Mouse (Mus musculus) layer of hippocampus, adult 11-12 months (tissue): ENCODE results near the gene Tcf15.

ENCODE experiments used
- DNase-seq: peaks from one replicate; pipeline ENCODE4 v3.0.0; 2022; ENCODE audit warnings: low spot score

The Tcf15 gene

GRCm38 (mm10) chr2:152143279-152144157 is at the start of gene Tcf15:
TSS of gene Tcf15 (plus strand) at chr2:152143561.
- DNase-seq: no peak

DNA sequence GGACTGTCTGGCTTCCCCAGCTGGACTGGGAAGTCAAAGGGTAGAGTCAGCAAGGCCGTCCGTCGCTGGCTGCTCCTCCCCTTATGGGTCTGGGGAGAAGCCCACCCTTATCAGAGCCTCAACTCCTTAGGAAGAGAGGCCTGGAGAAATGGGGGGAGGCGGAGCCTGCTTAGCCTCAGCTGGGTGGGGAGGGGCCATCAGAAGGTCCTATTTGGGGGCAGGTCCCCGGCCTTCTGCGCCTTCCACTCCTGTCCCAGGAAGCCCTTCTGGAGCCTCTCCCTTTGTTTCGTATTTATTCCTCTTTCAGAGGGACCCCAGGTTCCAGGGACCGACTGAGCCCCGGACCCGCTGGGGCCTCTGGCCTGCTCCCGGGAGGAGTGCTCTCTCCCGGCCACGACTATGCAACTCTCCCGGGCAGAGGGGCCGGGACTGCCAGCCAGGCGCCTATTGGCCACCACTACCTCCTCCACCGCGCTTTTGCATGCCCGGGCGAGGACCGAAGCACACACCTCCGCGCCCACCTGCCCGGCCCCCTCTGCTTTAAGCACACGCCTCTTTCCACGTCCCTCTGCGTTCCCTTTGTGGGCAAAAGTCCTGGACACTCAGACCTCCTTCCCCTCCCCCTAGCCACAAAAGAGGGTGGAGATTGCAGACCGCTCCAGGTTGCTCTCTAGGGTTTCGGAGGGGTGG is 48.4 kb upstream of the Tcf15 start:
- no peak for DNase-seq

GRCm38 (mm10) chr2:152096922-152097321 is 46.4 kb upstream of the Tcf15 start:
- no peak for DNase-seq

DNA sequence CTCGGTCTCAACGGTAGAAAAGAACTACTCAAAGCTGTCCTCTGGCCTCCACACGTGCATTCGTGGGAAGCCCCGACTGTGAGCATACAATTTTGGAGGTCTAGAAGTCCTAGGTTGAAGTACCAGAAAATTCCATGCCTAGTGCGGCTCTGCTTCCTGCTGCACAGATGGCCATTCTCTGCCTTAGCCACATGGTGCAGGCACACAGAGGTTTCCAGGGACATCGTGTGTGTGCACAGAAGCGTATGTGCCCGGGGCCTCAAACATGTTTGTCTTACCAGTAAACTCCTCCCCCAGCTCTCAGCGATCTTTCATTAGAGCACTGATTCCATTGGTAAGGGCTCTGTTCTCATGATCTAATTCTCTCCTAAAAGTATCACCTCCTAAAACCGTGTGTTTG is 45.4 kb upstream of the Tcf15 start:
- no peak for DNase-seq

DNA sequence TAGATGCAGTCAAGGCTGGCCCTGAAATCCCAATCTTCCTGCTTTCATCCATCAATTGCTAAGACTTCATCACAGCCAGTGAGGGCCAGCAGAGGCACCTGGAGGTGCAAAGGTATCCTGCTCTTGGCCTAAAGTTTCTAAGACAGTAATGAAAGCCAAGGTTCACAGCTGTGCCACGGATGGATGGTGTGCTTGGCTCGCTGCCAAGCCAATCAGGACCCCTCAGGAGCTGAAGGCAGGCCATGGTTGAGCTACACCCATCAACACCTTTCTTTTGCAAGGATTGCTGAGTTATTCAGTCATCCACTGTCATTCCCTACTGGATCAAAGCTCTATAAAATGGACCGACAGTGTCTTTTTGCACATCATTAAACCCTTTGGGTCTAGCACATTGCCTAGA is 43.8 kb upstream of the Tcf15 start:
- DNase-seq: no peak

- no peak for DNase-seq
These were observed 41.6 kb upstream of the Tcf15 start for GRCm38 (mm10) chr2:152101761-152102160.

GRCm38 (mm10) chr2:152102369-152102768 is 41.0 kb upstream of the Tcf15 start:
- no peak for DNase-seq

- DNase-seq: no peak
These were observed 38.5 kb upstream of the Tcf15 start for GRCm38 (mm10) chr2:152104711-152105317.

GRCm38 (mm10) chr2:152105318-152106224 is 37.8 kb upstream of the Tcf15 start, which contains the start of gene Srxn1:
TSS of gene Srxn1 (plus strand) at chr2:152105516.
- DNase-seq: peak; percentile 86

GRCm38 (mm10) chr2:152106225-152106595 is 37.2 kb upstream of the Tcf15 start:
- no peak for DNase-seq

- DNase-seq: no peak
These were observed 36.8 kb upstream of the Tcf15 start for GRCm38 (mm10) chr2:152106597-152106996.

DNA sequence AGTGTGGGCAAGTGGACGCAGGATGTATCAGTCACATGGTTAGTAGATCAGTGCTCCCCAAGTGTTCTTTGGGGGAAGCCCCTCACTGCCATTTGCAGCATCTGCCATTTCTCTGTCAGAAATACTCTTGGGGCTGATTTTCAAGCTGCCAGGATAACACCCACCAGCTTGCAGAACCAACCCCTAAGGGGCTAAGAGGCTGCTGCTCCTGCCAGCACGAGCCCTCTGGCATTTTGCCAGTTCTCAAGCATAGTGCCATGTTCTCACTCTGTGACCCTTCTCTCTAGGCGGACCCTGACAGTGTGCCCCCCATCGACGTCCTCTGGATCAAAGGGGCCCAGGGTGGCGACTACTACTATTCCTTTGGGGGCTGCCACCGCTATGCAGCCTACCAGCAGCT is 34.7 kb upstream of the Tcf15 start:
- DNase-seq: no peak

DNA sequence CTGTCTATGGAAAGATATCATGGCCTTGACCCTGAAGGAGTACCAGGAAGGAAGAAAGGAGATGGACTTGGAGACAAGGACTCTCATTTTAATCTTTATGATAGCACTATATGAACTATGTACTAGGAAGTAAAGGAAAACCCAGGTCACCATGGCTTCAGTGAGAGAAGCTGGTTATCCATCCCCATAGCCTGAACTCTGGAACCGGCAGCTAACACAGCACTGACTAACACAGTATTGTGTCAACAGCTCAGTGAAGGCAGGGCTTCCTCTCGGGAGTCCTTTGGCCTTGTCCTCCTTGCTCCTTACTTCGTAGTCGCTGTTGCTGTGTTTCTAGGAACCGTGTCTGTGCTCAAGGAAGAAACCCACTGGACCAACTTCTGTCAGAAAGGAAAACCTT is 34.0 kb upstream of the Tcf15 start:
- no peak for DNase-seq

GRCm38 (mm10) chr2:152111311-152111710 is 32.0 kb upstream of the Tcf15 start:
- no peak for DNase-seq

DNA sequence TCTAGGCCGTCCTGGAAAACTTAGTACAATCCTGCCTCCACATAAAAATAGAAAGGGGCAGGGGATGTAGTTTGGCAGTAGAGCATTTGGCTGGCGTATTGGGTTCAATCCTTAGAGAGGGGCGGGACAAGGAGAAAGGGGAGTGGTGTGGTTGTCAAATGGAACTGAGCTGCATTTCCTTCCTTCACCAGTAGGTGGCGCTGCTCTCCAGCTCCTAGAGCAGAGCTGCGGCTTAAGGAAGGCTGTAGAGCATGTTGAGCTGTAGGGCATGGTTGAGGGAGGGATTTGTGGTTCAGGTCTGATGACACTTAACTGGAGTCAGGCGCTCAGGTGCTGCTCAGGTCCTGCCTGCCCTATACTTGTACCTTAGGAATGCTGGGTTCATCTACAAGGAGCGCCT is 31.4 kb upstream of the Tcf15 start:
- peak; percentile 93 for DNase-seq

DNA sequence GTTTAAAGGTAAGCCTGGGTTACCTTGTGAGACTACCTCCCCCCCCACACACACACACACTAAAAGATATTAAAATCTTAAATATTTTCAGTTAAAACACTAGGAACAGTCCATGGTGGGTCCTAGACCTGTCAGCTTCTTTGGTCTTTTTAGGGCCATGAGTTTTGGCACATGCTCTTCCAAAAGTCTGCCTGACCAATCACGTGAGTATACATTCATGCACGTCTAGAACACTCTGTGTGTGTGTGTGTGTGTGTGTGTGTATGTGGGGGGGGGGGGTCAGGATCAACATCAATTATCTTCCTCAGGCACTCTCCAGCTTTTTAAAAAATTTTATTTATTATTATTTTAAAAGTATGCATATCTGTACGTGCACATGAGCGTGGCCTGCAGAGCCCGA is 30.9 kb upstream of the Tcf15 start:
- DNase-seq: no peak

DNA sequence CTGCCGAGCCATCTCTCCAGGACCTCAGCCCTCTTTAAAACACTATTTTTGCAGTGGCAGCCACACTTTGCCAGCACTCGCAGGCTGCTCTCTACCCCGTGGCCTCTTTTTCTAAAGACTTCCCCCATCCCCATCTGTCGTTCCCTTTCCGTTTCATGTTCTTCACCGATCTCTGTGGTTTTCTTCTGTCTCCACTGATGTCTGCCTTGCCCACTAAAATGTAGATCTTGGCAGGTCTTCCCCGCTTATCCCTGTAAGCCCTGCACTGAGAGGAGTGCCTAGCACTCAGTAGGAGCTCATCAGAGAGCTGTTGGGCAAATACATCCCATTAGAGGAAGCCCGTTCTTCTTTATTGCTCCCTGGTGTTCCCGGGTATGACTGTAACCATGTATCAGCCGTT is 30.4 kb upstream of the Tcf15 start:
- no peak for DNase-seq

- no peak for DNase-seq
These were observed 29.0 kb upstream of the Tcf15 start for GRCm38 (mm10) chr2:152114057-152114975.

GRCm38 (mm10) chr2:152117694-152118093 is 25.7 kb upstream of the Tcf15 start:
- DNase-seq: no peak

DNA sequence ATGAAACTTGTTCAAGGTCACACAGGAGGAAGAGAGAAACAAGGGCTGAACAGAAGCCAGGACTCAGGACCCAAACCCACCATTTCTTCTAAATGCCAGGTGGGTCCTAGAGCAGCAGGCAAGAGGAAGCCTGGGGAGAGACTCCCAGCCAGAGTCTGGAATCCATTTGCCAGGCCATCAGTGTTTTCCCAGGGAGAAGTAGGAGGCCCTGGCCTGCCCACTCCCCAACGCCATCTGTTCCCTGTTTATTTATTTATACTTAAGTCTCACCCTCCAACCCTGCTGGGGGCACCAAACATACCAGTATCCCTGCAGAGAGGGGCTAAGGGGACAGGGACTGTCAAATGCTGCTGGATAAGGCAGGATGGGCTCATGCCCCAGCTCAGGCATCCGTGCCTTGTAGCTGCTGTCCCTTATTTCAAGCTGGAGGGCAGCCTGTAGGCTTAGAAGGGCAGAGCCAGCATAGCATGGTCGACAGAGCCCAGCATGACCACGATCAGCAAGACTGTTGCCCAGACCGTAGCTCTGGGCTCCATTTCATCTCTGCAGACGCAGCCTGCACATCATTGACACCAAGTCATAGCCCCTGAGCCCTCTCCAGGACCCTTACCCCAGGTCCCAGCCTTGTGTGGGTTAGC is 24.0 kb upstream of the Tcf15 start:
- no peak for DNase-seq
